Mouse (Mus musculus) testis, adult 2 months (tissue): ENCODE data around the gene Bcas3.

Experiments used
- CTCF ChIP-seq: fragments of 200-500 bp; IDR thresholded peaks from 2 replicates; pipeline ENCODE4 v1.5.1; 2012; ENCODE audit warnings: low read depth, mild to moderate bottlenecking, inconsistent platforms, low read length, moderate library complexity; ENCODE audit not compliant: control insufficient read depth, insufficient read depth, insufficient replicate concordance
- POLR2A ChIP-seq: fragments of 200-500 bp; IDR thresholded peaks from 2 replicates; pipeline ENCODE4 v1.6.1; 2012; ENCODE audit warnings: low read depth, mild to moderate bottlenecking, inconsistent platforms, low read length, moderate library complexity; ENCODE audit not compliant: control insufficient read depth

GRCm38 (mm10) chr11:85667741-85668140 is 314.8 kb downstream of the Bcas3 start:
- TF ChIP-seq POLR2A: no peak
- no peak for TF ChIP-seq CTCF
